Mouse (Mus musculus) CH12.LX (cell line): ENCODE measurements around the gene Fgfr2. TPM values are rescaled to one million over a fixed set of nuclear protein-coding genes. Genes with fewer than 3 reads are reported as not detected.

ENCODE experiments used
- DNase-seq: peaks from one replicate; pipeline ENCODE4 v3.0.0-alpha.2; 2013; ENCODE audit errors: extremely low read depth
- H3K27ac ChIP-seq: 2 replicates; pipeline ENCODE4 v1.5.1; 2012; ENCODE audit warnings: low read depth, mild to moderate bottlenecking, control low read depth, moderate library complexity; ENCODE audit not compliant: insufficient read depth
- H3K27me3 ChIP-seq: replicated peaks from 2 replicates; pipeline ENCODE3; 2012; ENCODE audit warnings: inconsistent platforms
- H3K36me3 ChIP-seq, 2 experiments: replicated peaks in 1 of 2; 2 replicates each; pipeline versions ENCODE3 to v1.6.1; 2012; ENCODE audit warnings: inconsistent platforms in 1 of 2, low read length in 1 of 2, mild to moderate bottlenecking in 1 of 2, mixed read lengths in 1 of 2, moderate library complexity in 1 of 2; ENCODE audit not compliant: control insufficient read depth in 1 of 2, insufficient read depth in 1 of 2
- H3K4me1 ChIP-seq, 2 experiments: 2 replicates each; pipeline ENCODE4 v1.6.1; 2012; ENCODE audit warnings: inconsistent platforms in 1 of 2, moderate library complexity in 1 of 2; ENCODE audit not compliant: insufficient read depth in 2 of 2, control insufficient read depth in 1 of 2
- H3K4me2 ChIP-seq: 2 replicates; pipeline ENCODE4 v1.6.1; 2012; ENCODE audit warnings: low read depth, mild to moderate bottlenecking, control low read depth; ENCODE audit not compliant: poor library complexity, insufficient read depth, severe bottlenecking
- H3K4me3 ChIP-seq, 3 experiments: fragments of 150-350 bp in 1 of 3; sonication (generic) in 1 of 3; replicated peaks in 1 of 3; 2 replicates each; pipeline versions ENCODE3 to v1.5.1; 2011 to 2012; ENCODE audit warnings: low read depth in 2 of 3, low read length in 2 of 3, mild to moderate bottlenecking in 2 of 3, moderate library complexity in 2 of 3, control low read depth in 1 of 3, improper control_type of control experiment in 1 of 3, inconsistent platforms in 1 of 3, mixed read lengths in 1 of 3; ENCODE audit not compliant: poor library complexity in 1 of 3
- H3K79me2 ChIP-seq: replicated peaks from 2 replicates; pipeline ENCODE4 v1.6.1; 2012; ENCODE audit warnings: mild to moderate bottlenecking, moderate library complexity; ENCODE audit not compliant: control insufficient read depth, poor library complexity, insufficient read depth, severe bottlenecking; ENCODE audit errors: extremely low read depth
- H3K9ac ChIP-seq: 2 replicates; pipeline ENCODE4 v1.6.1; 2012; ENCODE audit warnings: low read depth, mild to moderate bottlenecking, control low read depth, moderate library complexity; ENCODE audit not compliant: insufficient read depth
- H3K9me3 ChIP-seq: replicated peaks from 2 replicates; pipeline ENCODE3; 2012; ENCODE audit warnings: low read length, inconsistent platforms, mixed read lengths
- BHLHE40 ChIP-seq: IDR thresholded peaks from 2 replicates; pipeline ENCODE4 v1.6.1; 2011; ENCODE audit warnings: mild to moderate bottlenecking, low read depth, low read length, improper control_type of control experiment
- CHD1 ChIP-seq: IDR thresholded peaks from 2 replicates; pipeline ENCODE4 v1.6.1; 2012; ENCODE audit warnings: low read depth, low read length, improper control_type of control experiment, inconsistent platforms
- CHD2 ChIP-seq: IDR thresholded peaks from 2 replicates; pipeline ENCODE4 v1.6.1; 2011; ENCODE audit warnings: low read length, improper control_type of control experiment
- CTCF ChIP-seq, 2 experiments: IDR thresholded peaks in 1 of 2; conservative IDR thresholded peaks in 1 of 2; 2 replicates each; pipeline ENCODE4 v1.5.1; 2011 to 2012; ENCODE audit warnings: low read depth in 2 of 2, low read length in 2 of 2, improper control_type of control experiment in 1 of 2, inconsistent platforms in 1 of 2, mild to moderate bottlenecking in 1 of 2, moderate library complexity in 1 of 2
- E2F4 ChIP-seq: IDR thresholded peaks from 2 replicates; pipeline ENCODE4 v1.6.1; 2011; ENCODE audit warnings: low read depth, low read length, improper control_type of control experiment; ENCODE audit not compliant: insufficient replicate concordance
- HCFC1 ChIP-seq: IDR thresholded peaks from 2 replicates; pipeline ENCODE4 v1.6.1; 2012; ENCODE audit warnings: low read depth, mild to moderate bottlenecking, inconsistent platforms, low read length, improper control_type of control experiment
- IRF4 ChIP-seq: IDR thresholded peaks from 2 replicates; pipeline ENCODE4 v1.6.1; 2014; ENCODE audit warnings: low read depth, mild to moderate bottlenecking, inconsistent platforms, low read length, improper control_type of control experiment
- JUN ChIP-seq: IDR thresholded peaks from 2 replicates; pipeline ENCODE4 v1.6.1; 2011; ENCODE audit warnings: low read depth, mild to moderate bottlenecking, low read length, improper control_type of control experiment, moderate library complexity; ENCODE audit not compliant: insufficient read depth
- MAFK ChIP-seq: IDR thresholded peaks from 2 replicates; pipeline ENCODE4 v1.6.1; 2011; ENCODE audit warnings: low read length, improper control_type of control experiment; ENCODE audit not compliant: insufficient replicate concordance
- MYC ChIP-seq: IDR thresholded peaks from 2 replicates; pipeline ENCODE4 v1.6.1; 2011; ENCODE audit warnings: low read depth, mild to moderate bottlenecking, improper control_type of control experiment, low read length
- NRF1 ChIP-seq: IDR thresholded peaks from 2 replicates; pipeline ENCODE4 v1.6.1; 2014; ENCODE audit warnings: low read depth, mild to moderate bottlenecking, inconsistent platforms, low read length, improper control_type of control experiment, moderate library complexity
- PAX5 ChIP-seq: IDR thresholded peaks from 2 replicates; pipeline ENCODE4 v1.6.1; 2012; ENCODE audit warnings: low read length, inconsistent platforms, mixed read lengths
- POLR2AphosphoS2 ChIP-seq: IDR thresholded peaks from 2 replicates; pipeline ENCODE4 v1.6.1; 2011; ENCODE audit warnings: low read depth, low read length, improper control_type of control experiment
- RAD21 ChIP-seq: IDR thresholded peaks from 2 replicates; pipeline ENCODE4 v1.6.1; 2011; ENCODE audit warnings: low read depth, mild to moderate bottlenecking, low read length, improper control_type of control experiment, moderate library complexity
- SIN3A ChIP-seq: IDR thresholded peaks from 2 replicates; pipeline ENCODE4 v1.6.1; 2012; ENCODE audit warnings: low read length, improper control_type of control experiment, inconsistent platforms
- SMC3 ChIP-seq: IDR thresholded peaks from 2 replicates; pipeline ENCODE4 v1.6.1; 2011; ENCODE audit warnings: low read depth, low read length, improper control_type of control experiment
- TBP ChIP-seq: conservative IDR thresholded peaks from 2 replicates; pipeline ENCODE4 v1.6.1; 2011; ENCODE audit warnings: low read depth, low read length, improper control_type of control experiment
- UBTF ChIP-seq: IDR thresholded peaks from 2 replicates; pipeline ENCODE4 v1.6.1; 2012; ENCODE audit warnings: low read depth, mild to moderate bottlenecking, inconsistent platforms, low read length, improper control_type of control experiment, moderate library complexity
- USF2 ChIP-seq: conservative IDR thresholded peaks from 2 replicates; pipeline ENCODE4 v1.6.1; 2011; ENCODE audit warnings: low read depth, low read length, improper control_type of control experiment
- ZKSCAN1 ChIP-seq: IDR thresholded peaks from 2 replicates; pipeline ENCODE4 v1.6.1; 2012; ENCODE audit warnings: low read depth, inconsistent platforms, low read length, improper control_type of control experiment, borderline replicate concordance
- dilution Hi-C: fragments of 300-500 bp; cut with MboI; formaldehyde crosslinking; loops from 2 replicates; pipeline ENCODE4 v1.14.3; 2020; ENCODE audit warnings: low sequenced_read_pairs; ENCODE audit not compliant: extremely low pct_unique_long_range_greater_than_20kb, extremely low pct_ligation_motif_present
- in situ Hi-C: fragments of 300-500 bp; cut with MboI; formaldehyde crosslinking; loops from 3 replicates; pipeline ENCODE4 v1.14.3; 2019; ENCODE audit warnings: low sequenced_read_pairs, low pct_ligation_motif_present, low pct_unique_long_range_greater_than_20kb, mixed read lengths
- polyA plus RNA-seq: library from polyadenylated mRNA; unstranded; fragments of >175 nt; gene quantifications from 2 replicates; pipeline ENCODE4 v1.2.1, GENCODE M21; 2012; ENCODE audit warnings: low read depth; ENCODE audit not compliant: insufficient read length
- total RNA-seq, 2 experiments: library from RNA; depleted of rRNA; stranded (reverse); fragments of 300-350 nt in 1 of 2; fragments of >200 nt in 1 of 2; gene quantifications; 2 replicates each; pipeline ENCODE4 v1.2.3; 2012 to 2014

The Fgfr2 gene
- total and polyA plus RNA-seq, 3 experiments: not detected

DNA sequence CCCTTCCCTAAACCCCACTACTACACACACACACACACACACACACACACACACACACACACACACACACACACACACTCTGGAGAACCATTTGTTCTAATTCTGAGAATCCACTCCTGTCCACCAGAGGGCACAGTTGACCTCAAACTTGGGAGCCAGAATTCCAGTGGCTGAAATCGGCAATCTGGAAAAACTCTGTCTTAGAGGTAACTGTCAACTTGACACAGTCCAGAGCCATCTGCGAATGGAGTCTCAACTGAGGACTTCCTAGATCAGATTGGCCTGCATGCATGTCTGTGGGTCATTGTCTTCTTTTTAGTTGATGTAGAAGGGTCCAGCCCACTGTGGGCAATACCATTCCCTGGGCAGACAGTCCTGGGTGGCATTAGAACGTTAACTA, 2295.7 kb downstream of the Fgfr2 start:
- no peaks in the 10 kb centered on the region for H3K36me3 ChIP-seq
- peak overlapping the region; percentile 96; the same call in 1 of the 2 replicates for H3K4me2 ChIP-seq
- H3K27ac ChIP-seq: no peak overlapping the region
- dilution Hi-C loops (no loop called here), in situ Hi-C loops (no loop called here)
- H3K27me3 ChIP-seq: peaks cover 70% of the 10 kb centered on the region
- no peak overlapping the region for H3K9ac ChIP-seq
- TF ChIP-seq E2F4 (no peak), CTCF (conservative IDR thresholded peaks at IDR 0.05 in 1 of 2, IDR thresholded peaks at IDR 0.05 in 1 of 2; ENCODE audit: low read depth in 2 of 2, low read length in 2 of 2) (peak in 1 of 2 experiments; percentile 33; a peak in 3 of 4 replicates), USF2 (no peak), RAD21 (peak; percentile 9), SMC3 (peak; percentile 45), CHD1 (no peak)
- DNase-seq: no peak
- H3K9me3 ChIP-seq: peaks cover 8% of the 10 kb centered on the region
- no peaks in the 10 kb centered on the region for H3K79me2 ChIP-seq
- peak overlapping the region in 1 of 3 experiments; percentile 38 for H3K4me3 ChIP-seq
- peaks cover 7 to 26% of the 10 kb centered on the region in 2 experiments for H3K4me1 ChIP-seq

- H3K4me1 ChIP-seq: peaks cover 7 to 32% of the 10 kb centered on the region in 2 experiments
- no peak overlapping the region for H3K27ac ChIP-seq
- dilution Hi-C loops (no loop called here), in situ Hi-C loops (no loop called here)
- no peak for DNase-seq
- no peak overlapping the region for H3K9ac ChIP-seq
- H3K79me2 ChIP-seq: no peaks in the 10 kb centered on the region
- H3K4me3 ChIP-seq: no peak overlapping the region
- peaks cover 8% of the 10 kb centered on the region for H3K9me3 ChIP-seq
- no peaks in the 10 kb centered on the region for H3K36me3 ChIP-seq
- no peak for TF ChIP-seq CHD2
- TF ChIP-seq USF2: no peak
- TF ChIP-seq SMC3: no peak
- TF ChIP-seq CTCF (conservative IDR thresholded peaks at IDR 0.05 in 1 of 2, IDR thresholded peaks at IDR 0.05 in 1 of 2; ENCODE audit: low read depth in 2 of 2, low read length in 2 of 2): no peak
- TF ChIP-seq MAFK: no peak
- no peak for TF ChIP-seq ZKSCAN1
- TF ChIP-seq JUN: no peak
- no peak for TF ChIP-seq MYC
- no peak for TF ChIP-seq UBTF
- no peak for TF ChIP-seq BHLHE40
- no peak for TF ChIP-seq SIN3A
- TF ChIP-seq HCFC1: no peak
- TF ChIP-seq IRF4: no peak
- no peak for TF ChIP-seq CHD1
- no peak for TF ChIP-seq POLR2AphosphoS2
- TF ChIP-seq PAX5: no peak
- no peak for TF ChIP-seq TBP
- TF ChIP-seq NRF1: no peak
- H3K27me3 ChIP-seq: peaks cover 70% of the 10 kb centered on the region
- H3K4me2 ChIP-seq: no peak overlapping the region
These were observed 2296.8 kb downstream of the Fgfr2 start for GRCm38 (mm10) chr7:130826343-130826742.
